Mouse (Mus musculus) hindbrain, embryonic 15.5 days (tissue): Measurements from ENCODE around the gene Gde1. TPM values are rescaled to one million over a fixed set of nuclear protein-coding genes. Genes with fewer than 3 reads are reported as not detected.
A peak's percentile ranks its signal among the peaks of the same experiment; 100 is the strongest.

ENCODE experiments used
- ATAC-seq: fragments of 200-750 bp; cut with Nextera tagmentation; 2 replicates; pipeline ENCODE4 v1.8.0; 2017; ENCODE audit warnings: low read depth, moderate number of reproducible peaks, moderate TSS enrichment; ENCODE audit not compliant: low FRiP score
- H3K27ac ChIP-seq: fragments of 300-500 bp; sonication (generic); replicated peaks from 2 replicates; pipeline ENCODE4 v1.5.1; 2015; ENCODE audit warnings: mild to moderate bottlenecking, inconsistent platforms
- H3K27me3 ChIP-seq: fragments of 300-500 bp; sonication (generic); 2 replicates; pipeline ENCODE4 v1.6.1; 2015; ENCODE audit warnings: control low read depth, inconsistent platforms
- H3K36me3 ChIP-seq: fragments of 300-500 bp; sonication (generic); 2 replicates; pipeline ENCODE4 v1.6.1; 2015; ENCODE audit warnings: control low read depth, inconsistent platforms
- H3K4me1 ChIP-seq: fragments of 300-500 bp; sonication (generic); replicated peaks from 2 replicates; pipeline ENCODE4 v1.6.1; 2015; ENCODE audit warnings: control low read depth, inconsistent platforms
- H3K4me2 ChIP-seq: fragments of 300-500 bp; sonication (generic); 2 replicates; pipeline ENCODE4 v1.6.1; 2015; ENCODE audit warnings: moderate library complexity, mild to moderate bottlenecking, inconsistent platforms
- H3K4me3 ChIP-seq: fragments of 300-500 bp; sonication (generic); 2 replicates; pipeline ENCODE4 v1.5.1; 2015; ENCODE audit warnings: mild to moderate bottlenecking, inconsistent platforms
- H3K9ac ChIP-seq: fragments of 300-500 bp; sonication (generic); 2 replicates; pipeline ENCODE4 v1.6.1; 2015; ENCODE audit warnings: inconsistent platforms
- H3K9me3 ChIP-seq: fragments of 300-500 bp; sonication (generic); 2 replicates; pipeline ENCODE4 v1.6.1; 2016; ENCODE audit warnings: control low read depth, inconsistent platforms
- WGBS: fragments of 180-500 bp; shearing (Covaris S2); methylation state at CpG from one replicate; pipeline ENCODE4 v1.1.7; 2015; 5-methylcytosine and 5-hydroxymethylcytosine counted together
- polyA plus RNA-seq: library from polyadenylated mRNA; unstranded; fragments of >200 nt; fragmentation: Nextera tagmentation; extraction: Ambion mirVana; gene quantifications from 2 replicates; pipeline ENCODE4 v1.2.1, GENCODE M21; 2015

The Gde1 gene
- polyA plus RNA-seq, 1 experiment from 2014 or later = 212 TPM

GRCm38 (mm10) chr7:118704001-118704850, 1.4 kb downstream of the Gde1 start:
- Histone ChIP-seq H3K4me2 (peak overlapping the region; percentile 59), H3K9ac (peak overlapping the region; percentile 93), H3K27ac (peak overlapping the region; percentile 91; the same call in 1 of the 2 replicates)

GRCm38 (mm10) chr7:118703144-118703561, 2.4 kb downstream of the Gde1 start:
- no peak overlapping the region for H3K9ac ChIP-seq
- WGBS = 89% methylated on average over 15 of the region's 15 CpGs
- H3K4me3 ChIP-seq = no peak overlapping the region
- peaks cover 32% of the 10 kb centered on the region for H3K4me1 ChIP-seq
- H3K36me3 ChIP-seq = peaks cover 2% of the 10 kb centered on the region; the same call in 1 of the 2 replicates
- H3K9me3 ChIP-seq = no peaks in the 10 kb centered on the region
- H3K27ac ChIP-seq = no peak overlapping the region
- no peak for ATAC-seq
- H3K27me3 ChIP-seq = no peaks in the 10 kb centered on the region
- peak overlapping the region; percentile 59; the same call in 1 of the 2 replicates for H3K4me2 ChIP-seq

More at GRCm38 (mm10) chr7:118704001-118704850, 1.4 kb downstream of the Gde1 start:
- peak overlapping the region; percentile 71 for H3K4me3 ChIP-seq
- H3K27me3 ChIP-seq = no peaks in the 10 kb centered on the region
- H3K9me3 ChIP-seq = no peaks in the 10 kb centered on the region
- no peaks in the 10 kb centered on the region for H3K36me3 ChIP-seq
- peaks cover 32% of the 10 kb centered on the region for H3K4me1 ChIP-seq
- 76% methylated on average over 9 of the region's 9 CpGs for WGBS
- ATAC-seq = no peak

- WGBS = 95% methylated on average over 9 of the region's 9 CpGs
- Histone ChIP-seq H3K36me3 (peaks cover 36% of the 10 kb centered on the region), H3K4me3 (no peak overlapping the region), H3K9me3 (no peaks in the 10 kb centered on the region), H3K9ac (no peak overlapping the region), H3K27ac (no peak overlapping the region), H3K4me1 (peaks cover 17% of the 10 kb centered on the region), H3K4me2 (no peak overlapping the region), H3K27me3 (no peaks in the 10 kb centered on the region)
- no peak for ATAC-seq
These were observed 6.7 kb downstream of the Gde1 start for GRCm38 (mm10) chr7:118698882-118699281.

GRCm38 (mm10) chr7:118697168-118697567, 8.4 kb downstream of the Gde1 start:
- WGBS = 82% methylated on average over 4 of the region's 4 CpGs
- H3K36me3 ChIP-seq = peaks cover 51% of the 10 kb centered on the region
- peaks cover 6% of the 10 kb centered on the region; the same call in 1 of the 2 replicates for H3K4me1 ChIP-seq
- no peak overlapping the region for H3K4me3 ChIP-seq
- H3K9me3 ChIP-seq = no peaks in the 10 kb centered on the region
- no peak for ATAC-seq
- H3K27me3 ChIP-seq = no peaks in the 10 kb centered on the region
- H3K4me2 ChIP-seq = no peak overlapping the region
- no peak overlapping the region for H3K9ac ChIP-seq
- no peak overlapping the region for H3K27ac ChIP-seq

- Histone ChIP-seq H3K4me1 (peaks cover 6% of the 10 kb centered on the region; the same call in 1 of the 2 replicates), H3K4me3 (no peak overlapping the region), H3K4me2 (no peak overlapping the region), H3K27me3 (no peaks in the 10 kb centered on the region), H3K36me3 (peaks cover 60% of the 10 kb centered on the region), H3K9me3 (no peaks in the 10 kb centered on the region), H3K27ac (no peak overlapping the region), H3K9ac (no peak overlapping the region)
- ATAC-seq = no peak
- 96% methylated on average over 6 of the region's 6 CpGs for WGBS
These were observed 9.4 kb downstream of the Gde1 start for GRCm38 (mm10) chr7:118696146-118696545.

GRCm38 (mm10) chr7:118691287-118691686, 14.3 kb downstream of the Gde1 start:
- peaks cover 67% of the 10 kb centered on the region for H3K36me3 ChIP-seq
- no peak overlapping the region for H3K27ac ChIP-seq
- H3K9me3 ChIP-seq = no peaks in the 10 kb centered on the region
- H3K27me3 ChIP-seq = no peaks in the 10 kb centered on the region
- no peak overlapping the region for H3K4me2 ChIP-seq
- WGBS = 92% methylated on average over 2 of the region's 2 CpGs
- H3K4me1 ChIP-seq = no peaks in the 10 kb centered on the region
- no peak overlapping the region for H3K4me3 ChIP-seq
- ATAC-seq = no peak
- no peak overlapping the region for H3K9ac ChIP-seq

GRCm38 (mm10) chr7:118689088-118689487, 16.5 kb downstream of the Gde1 start:
- Histone ChIP-seq H3K27ac (no peak overlapping the region), H3K27me3 (no peaks in the 10 kb centered on the region), H3K4me1 (no peaks in the 10 kb centered on the region), H3K36me3 (peaks cover 52% of the 10 kb centered on the region), H3K4me3 (no peak overlapping the region), H3K9ac (no peak overlapping the region), H3K9me3 (no peaks in the 10 kb centered on the region), H3K4me2 (no peak overlapping the region)
- no peak for ATAC-seq
- WGBS = 84% methylated on average over 7 of the region's 7 CpGs

GRCm38 (mm10) chr7:118688199-118688598, 17.4 kb downstream of the Gde1 start:
- Histone ChIP-seq H3K9ac (no peak overlapping the region), H3K36me3 (peaks cover 43% of the 10 kb centered on the region), H3K4me2 (no peak overlapping the region), H3K27ac (no peak overlapping the region), H3K27me3 (no peaks in the 10 kb centered on the region), H3K4me3 (no peak overlapping the region), H3K9me3 (no peaks in the 10 kb centered on the region), H3K4me1 (no peaks in the 10 kb centered on the region)
- WGBS = 14% methylated on average over 5 of the region's 5 CpGs
- peak; percentile 64 for ATAC-seq

GRCm38 (mm10) chr7:118676826-118677225, 28.8 kb downstream of the Gde1 start:
- no peaks in the 10 kb centered on the region for H3K9me3 ChIP-seq
- H3K27me3 ChIP-seq = no peaks in the 10 kb centered on the region
- H3K36me3 ChIP-seq = no peaks in the 10 kb centered on the region
- no peak overlapping the region for H3K9ac ChIP-seq
- WGBS = 90% methylated on average over 4 of the region's 4 CpGs
- ATAC-seq = no peak
- H3K4me3 ChIP-seq = no peak overlapping the region
- no peak overlapping the region for H3K4me2 ChIP-seq
- no peak overlapping the region for H3K27ac ChIP-seq
- no peaks in the 10 kb centered on the region for H3K4me1 ChIP-seq

GRCm38 (mm10) chr7:118670142-118670541, 35.4 kb downstream of the Gde1 start:
- Histone ChIP-seq H3K27me3 (no peaks in the 10 kb centered on the region), H3K27ac (no peak overlapping the region), H3K9me3 (no peaks in the 10 kb centered on the region), H3K4me3 (no peak overlapping the region), H3K4me2 (no peak overlapping the region), H3K36me3 (no peaks in the 10 kb centered on the region), H3K9ac (no peak overlapping the region), H3K4me1 (no peaks in the 10 kb centered on the region)
- no peak for ATAC-seq
- WGBS = 73% methylated on average over 4 of the region's 4 CpGs

GRCm38 (mm10) chr7:118667773-118668172, 37.8 kb downstream of the Gde1 start:
- no peak overlapping the region for H3K4me2 ChIP-seq
- 97% methylated on average over 2 of the region's 2 CpGs for WGBS
- no peaks in the 10 kb centered on the region for H3K4me1 ChIP-seq
- no peaks in the 10 kb centered on the region for H3K36me3 ChIP-seq
- H3K4me3 ChIP-seq = no peak overlapping the region
- no peak overlapping the region for H3K9ac ChIP-seq
- ATAC-seq = no peak
- H3K27ac ChIP-seq = no peak overlapping the region
- no peaks in the 10 kb centered on the region for H3K9me3 ChIP-seq
- no peaks in the 10 kb centered on the region for H3K27me3 ChIP-seq

- H3K4me2 ChIP-seq = no peak overlapping the region
These were observed 48.8 kb downstream of the Gde1 start for GRCm38 (mm10) chr7:118656730-118657129.

More at GRCm38 (mm10) chr7:118656730-118657129, 48.8 kb downstream of the Gde1 start:
- Histone ChIP-seq H3K36me3 (no peaks in the 10 kb centered on the region), H3K9ac (no peak overlapping the region), H3K4me1 (no peaks in the 10 kb centered on the region), H3K4me3 (no peak overlapping the region), H3K27me3 (no peaks in the 10 kb centered on the region), H3K9me3 (no peaks in the 10 kb centered on the region), H3K27ac (no peak overlapping the region)
- ATAC-seq = no peak
- 23% methylated on average over 6 of the region's 6 CpGs for WGBS
